Mouse (Mus musculus) effector memory CD4-positive, alpha-beta T cell, adult 7 months (primary cell): ENCODE measurements around the gene Olfr372. TPM values are rescaled to one million over a fixed set of nuclear protein-coding genes. Genes with fewer than 3 reads are reported as not detected.

Source experiments
- polyA plus RNA-seq: library from polyadenylated mRNA; unstranded; fragments of 100-300 nt; shearing (Covaris generic); gene quantifications from one replicate; pipeline ENCODE4 v1.2.1, GENCODE M21; 2017

Gene Olfr372
- polyA plus RNA-seq = 0.30 TPM

DNA sequence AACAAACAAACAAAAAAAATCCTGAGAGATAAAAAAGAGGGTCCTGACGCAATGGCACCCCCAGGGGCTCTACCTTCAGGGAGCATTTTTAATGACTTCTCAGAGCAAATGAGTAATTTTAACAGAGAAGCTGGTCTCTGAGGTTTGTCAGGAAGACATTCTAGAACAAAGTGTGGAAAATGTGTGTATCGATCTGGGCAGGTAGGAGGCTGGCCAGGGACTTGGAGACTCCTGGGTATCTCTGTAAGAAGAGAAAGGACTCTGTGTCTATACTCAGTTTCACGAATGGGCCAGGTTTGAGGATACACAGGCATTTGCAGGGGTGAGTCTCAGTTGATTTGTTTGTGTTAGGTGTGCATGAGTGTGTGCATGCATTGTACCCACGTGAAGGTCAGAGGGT lies at the start of gene Olfr372:
Olfr372 (plus strand) TSS at position 301 of the 400 bp plus-strand sequence.

DNA sequence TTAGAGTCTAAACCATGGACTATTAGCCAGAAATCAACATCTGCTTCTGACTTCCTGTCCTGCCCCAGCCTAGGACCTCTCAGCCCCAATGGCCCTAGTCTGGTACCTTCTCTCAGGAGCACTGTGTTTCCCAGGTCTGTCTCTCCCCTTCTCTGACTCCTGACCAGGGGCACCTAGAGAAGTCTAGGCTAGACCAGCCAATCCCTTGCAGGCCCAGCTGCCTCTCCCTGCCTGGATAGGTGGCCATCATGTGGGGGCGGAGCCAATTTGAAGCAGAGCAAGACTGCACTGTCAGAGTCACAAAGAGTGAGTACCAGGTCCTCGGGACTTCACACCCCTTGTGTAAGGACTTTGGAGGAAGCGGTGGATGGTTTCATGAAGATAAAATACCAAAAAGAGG lies 31.5 kb upstream of the Olfr372 start, which contains the start of gene Cyp4f18:
Cyp4f18 (minus strand) TSS at position 154 of the 400 bp plus-strand sequence.

DNA sequence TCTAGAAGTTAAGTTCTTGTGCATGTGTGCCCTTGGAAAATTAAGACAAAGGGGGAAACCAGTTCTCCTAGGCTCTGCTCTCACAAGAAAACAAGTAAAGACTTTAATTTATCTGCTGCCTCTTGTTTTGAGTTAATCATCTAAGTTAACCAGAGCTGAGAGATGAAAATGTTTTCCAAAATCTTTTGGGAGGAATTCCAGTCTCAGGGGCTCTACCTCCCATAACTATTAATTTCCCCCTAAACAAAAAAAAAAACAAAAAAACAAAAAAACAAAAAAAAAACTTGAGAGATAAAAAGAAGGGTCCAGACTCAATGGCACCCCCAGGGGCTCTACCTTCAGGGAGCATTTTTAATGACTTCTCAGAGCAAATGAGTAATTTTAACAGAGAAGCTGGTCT lies 41.9 kb downstream of the Olfr372 start, which contains the start of gene Olfr373:
Olfr373 (plus strand) TSS at position 301 of the 400 bp plus-strand sequence.

DNA sequence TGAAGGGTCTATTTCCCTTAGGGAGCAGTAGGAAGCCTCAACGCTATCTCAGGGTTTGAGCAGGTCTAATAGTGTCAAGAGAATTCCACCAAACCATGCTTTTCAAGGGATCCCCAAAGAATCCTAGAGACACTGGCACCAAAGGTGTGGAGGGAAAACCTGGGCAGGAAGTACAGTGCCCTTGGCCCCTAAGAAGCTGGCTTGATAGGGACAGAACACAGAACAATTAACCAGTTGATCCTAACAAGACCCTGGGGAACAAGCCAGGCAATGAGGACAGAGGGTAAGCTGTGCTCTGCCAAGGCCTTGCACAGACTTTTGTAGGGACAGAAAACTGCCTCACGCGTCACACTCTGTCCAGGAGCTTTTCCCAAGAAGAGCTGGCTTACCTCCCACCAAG lies 65.7 kb downstream of the Olfr372 start, which contains the start of gene Olfr374:
Olfr374 (plus strand) TSS at position 301 of the 400 bp plus-strand sequence.

Other genes with a start within 250 kb of the Olfr372 start
- 1.7 TPM for gene Zfp709, start 159.2 kb upstream of the Olfr372 start, polyA plus RNA-seq
- gene Zfp882, start 132.6 kb upstream of the Olfr372 start, polyA plus RNA-seq = 3.0 TPM
- 8.9 TPM for gene Zfp617, start 132.6 kb upstream of the Olfr372 start, polyA plus RNA-seq
- gene Zfp961, start 90.2 kb upstream of the Olfr372 start, polyA plus RNA-seq = 5.4 TPM
- not detected for gene Cyp4f18, start 31.6 kb upstream of the Olfr372 start, polyA plus RNA-seq
- 0.77 TPM for gene Olfr373, start 42.0 kb downstream of the Olfr372 start, polyA plus RNA-seq
- gene Olfr374, start 65.8 kb downstream of the Olfr372 start, polyA plus RNA-seq = not detected
- gene Tpm4, start 93.8 kb downstream of the Olfr372 start, polyA plus RNA-seq = 615 TPM
- gene Rab8a, start 120.0 kb downstream of the Olfr372 start, polyA plus RNA-seq = 294 TPM
- gene Hsh2d, start 148.4 kb downstream of the Olfr372 start, polyA plus RNA-seq = 9.4 TPM
- gene Cib3, start 171.6 kb downstream of the Olfr372 start, polyA plus RNA-seq = 0.48 TPM
- not detected for gene Gm11034, start 172.4 kb downstream of the Olfr372 start, polyA plus RNA-seq
- gene Fam32a, start 178.5 kb downstream of the Olfr372 start, polyA plus RNA-seq = 88.0 TPM
- 159 TPM for gene Ap1m1, start 198.8 kb downstream of the Olfr372 start, polyA plus RNA-seq